Mouse (Mus musculus): ENCODE data around the gene Epha6. TPM values are rescaled to one million over a fixed set of nuclear protein-coding genes. Genes with fewer than 3 reads are reported as not detected.
A peak's percentile ranks its signal among the peaks of the same experiment; 100 is the strongest.

The Epha6 gene
- polyA plus RNA-seq, 1 experiment from 2014 or later: 2.1 TPM

DNA sequence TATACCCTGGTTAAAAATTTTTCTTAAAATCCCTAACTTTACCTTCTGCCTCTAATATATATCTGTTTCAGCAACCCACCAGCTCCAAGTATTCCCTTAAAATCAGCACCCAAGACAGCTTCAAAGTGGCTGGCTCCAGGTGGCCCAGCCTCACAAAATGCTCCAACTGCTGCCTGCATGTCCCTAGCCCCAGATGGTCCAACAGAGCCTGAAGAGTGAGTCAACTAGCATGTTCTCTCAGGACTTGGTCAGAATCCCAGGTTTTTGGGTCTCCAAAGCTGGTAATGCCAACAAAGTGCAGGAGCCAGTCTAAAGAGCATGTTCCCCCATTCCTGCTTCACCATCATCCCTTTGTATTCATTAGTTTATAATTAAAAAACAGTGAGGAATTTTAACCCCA is 129.6 kb downstream of the Epha6 start:
- no peaks in the 10 kb centered on the region for H3K36me3 ChIP-seq (ENCODE audit: poor library complexity, severe bottlenecking)
- H3K4me3 ChIP-seq: no peak overlapping the region
- no peaks in the 10 kb centered on the region for H3K9me3 ChIP-seq (replicated peaks)
- no peak overlapping the region for H3K9ac ChIP-seq
- H3K4me1 ChIP-seq: no peaks in the 10 kb centered on the region
- H3K4me2 ChIP-seq: no peak overlapping the region
- no peaks in the 10 kb centered on the region for H3K27me3 ChIP-seq
- H3K27ac ChIP-seq: no peak overlapping the region
- no peak for ATAC-seq

DNA sequence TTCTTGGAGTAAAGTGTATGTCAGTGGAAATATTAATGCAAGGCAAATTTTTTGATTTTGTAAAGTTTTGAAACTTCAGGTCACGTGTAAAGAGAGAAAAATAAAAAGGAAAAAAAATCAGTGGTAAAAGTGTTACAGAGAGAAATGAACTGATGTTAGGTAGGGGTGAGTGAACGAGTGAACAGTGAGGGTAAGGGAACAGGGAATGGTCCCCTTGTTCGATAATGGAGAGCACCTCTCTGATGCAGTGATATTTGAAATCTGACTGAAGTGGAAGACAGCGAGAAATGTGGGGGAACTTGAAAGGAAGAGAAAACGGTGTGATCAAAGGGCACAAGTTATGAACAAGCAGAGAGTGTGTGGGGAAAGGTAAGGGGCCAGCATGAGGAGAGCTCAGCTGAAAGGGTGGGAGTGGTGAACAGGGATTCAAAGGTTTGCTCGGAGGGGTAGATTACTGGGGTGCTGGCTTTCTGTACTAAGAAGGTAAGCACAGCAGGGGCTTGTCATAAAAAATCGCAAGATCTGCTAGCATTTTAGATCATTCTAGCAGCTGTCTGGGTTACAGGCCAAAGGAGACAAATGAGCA is 137.0 kb downstream of the Epha6 start:
- peak; percentile 83; the same call in 1 of the 2 replicates for ATAC-seq
- no peaks in the 10 kb centered on the region for H3K9me3 ChIP-seq (replicated peaks)

GRCm38 (mm10) chr16:60435283-60435682 is 170.0 kb downstream of the Epha6 start:
- no peaks in the 10 kb centered on the region for H3K27me3 ChIP-seq
- no peak overlapping the region for H3K4me2 ChIP-seq
- H3K4me3 ChIP-seq: no peak overlapping the region
- H3K9ac ChIP-seq: no peak overlapping the region
- H3K36me3 ChIP-seq (ENCODE audit: poor library complexity, severe bottlenecking): no peaks in the 10 kb centered on the region
- ATAC-seq: 0 out of 2 replicates have a peak, but pooled peaks have one; percentile 33
- 80% methylated on average over 1 of the region's 1 CpGs for WGBS
- no peaks in the 10 kb centered on the region for H3K9me3 ChIP-seq (replicated peaks)
- no peaks in the 10 kb centered on the region for H3K4me1 ChIP-seq
- H3K27ac ChIP-seq: no peak overlapping the region

More for the DNA sequence above, 137.0 kb downstream of the Epha6 start:
- H3K4me1 ChIP-seq: no peaks in the 10 kb centered on the region
- H3K36me3 ChIP-seq (ENCODE audit: poor library complexity, severe bottlenecking): no peaks in the 10 kb centered on the region
- 71% methylated on average over 7 of the region's 7 CpGs for WGBS
- H3K27me3 ChIP-seq: no peaks in the 10 kb centered on the region
- no peak overlapping the region for H3K4me2 ChIP-seq
- no peak overlapping the region for H3K9ac ChIP-seq
- H3K27ac ChIP-seq: no peak overlapping the region
- H3K4me3 ChIP-seq: no peak overlapping the region

GRCm38 (mm10) chr16:60434241-60434640 is 171.1 kb downstream of the Epha6 start:
- WGBS: 50% methylated on average over 1 of the region's 1 CpGs
- Histone ChIP-seq H3K4me3 (no peak overlapping the region), H3K9ac (no peak overlapping the region), H3K27ac (no peak overlapping the region), H3K4me1 (no peaks in the 10 kb centered on the region), H3K27me3 (no peaks in the 10 kb centered on the region), H3K9me3 (replicated peaks) (no peaks in the 10 kb centered on the region), H3K36me3 (ENCODE audit: poor library complexity, severe bottlenecking) (no peaks in the 10 kb centered on the region), H3K4me2 (no peak overlapping the region)
- ATAC-seq: no peak

DNA sequence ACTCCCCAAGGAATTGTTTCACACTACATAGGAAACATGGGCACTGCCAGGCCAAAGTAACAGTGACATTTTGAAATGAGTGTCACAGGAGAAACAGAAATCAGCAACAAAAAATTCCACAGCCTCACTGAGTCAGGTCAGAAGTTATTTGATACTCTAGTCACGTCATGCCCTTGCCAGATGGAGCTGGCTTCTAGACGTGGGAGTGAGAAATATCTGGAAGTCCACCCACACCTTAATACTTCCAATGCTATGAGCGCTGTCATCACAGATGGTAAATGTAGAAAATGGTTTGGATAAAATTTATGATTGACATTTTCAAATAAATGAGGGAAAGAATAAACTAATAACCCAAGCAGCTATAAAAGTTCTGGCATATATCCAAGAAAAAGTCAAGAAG is 210.0 kb downstream of the Epha6 start:
- no peaks in the 10 kb centered on the region for H3K4me1 ChIP-seq
- no peak overlapping the region for H3K4me2 ChIP-seq
- no peaks in the 10 kb centered on the region for H3K9me3 ChIP-seq (replicated peaks)
- H3K27ac ChIP-seq: no peak overlapping the region
- H3K27me3 ChIP-seq: no peaks in the 10 kb centered on the region
- WGBS: 70% methylated on average over 3 of the region's 3 CpGs
- no peaks in the 10 kb centered on the region for H3K36me3 ChIP-seq (ENCODE audit: poor library complexity, severe bottlenecking)
- H3K9ac ChIP-seq: no peak overlapping the region
- peak; percentile 59; the same call in 1 of the 2 replicates for ATAC-seq
- no peak overlapping the region for H3K4me3 ChIP-seq

GRCm38 (mm10) chr16:60392961-60393360 is 212.4 kb downstream of the Epha6 start:
- Histone ChIP-seq H3K9me3 (replicated peaks) (no peaks in the 10 kb centered on the region), H3K4me1 (no peaks in the 10 kb centered on the region), H3K4me3 (no peak overlapping the region), H3K36me3 (ENCODE audit: poor library complexity, severe bottlenecking) (no peaks in the 10 kb centered on the region), H3K27me3 (no peaks in the 10 kb centered on the region), H3K9ac (no peak overlapping the region), H3K4me2 (no peak overlapping the region), H3K27ac (no peak overlapping the region)
- ATAC-seq: no peak

DNA sequence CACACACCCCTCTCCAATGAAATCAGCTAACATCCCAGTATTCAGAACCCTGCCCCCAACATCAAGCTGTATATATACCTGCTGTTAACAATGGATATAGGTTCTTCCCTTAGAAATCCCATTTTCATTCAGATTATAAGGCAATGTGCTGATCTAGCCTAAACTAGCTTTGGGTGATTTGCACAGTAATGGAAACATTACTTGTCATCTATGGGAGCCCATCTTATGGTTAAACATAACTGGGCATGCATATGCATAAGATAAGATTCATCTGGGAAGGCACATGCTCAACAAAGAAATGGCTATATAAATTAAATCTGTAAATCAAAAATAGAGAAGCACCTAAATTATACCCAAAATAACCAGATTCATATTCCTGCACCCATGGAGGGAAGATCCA is 230.2 kb downstream of the Epha6 start:
- Histone ChIP-seq H3K4me3 (no peak overlapping the region), H3K4me1 (no peaks in the 10 kb centered on the region), H3K4me2 (no peak overlapping the region), H3K9ac (no peak overlapping the region), H3K36me3 (ENCODE audit: poor library complexity, severe bottlenecking) (no peaks in the 10 kb centered on the region), H3K27ac (no peak overlapping the region), H3K27me3 (no peaks in the 10 kb centered on the region), H3K9me3 (replicated peaks) (no peaks in the 10 kb centered on the region)
- no peak for ATAC-seq

DNA sequence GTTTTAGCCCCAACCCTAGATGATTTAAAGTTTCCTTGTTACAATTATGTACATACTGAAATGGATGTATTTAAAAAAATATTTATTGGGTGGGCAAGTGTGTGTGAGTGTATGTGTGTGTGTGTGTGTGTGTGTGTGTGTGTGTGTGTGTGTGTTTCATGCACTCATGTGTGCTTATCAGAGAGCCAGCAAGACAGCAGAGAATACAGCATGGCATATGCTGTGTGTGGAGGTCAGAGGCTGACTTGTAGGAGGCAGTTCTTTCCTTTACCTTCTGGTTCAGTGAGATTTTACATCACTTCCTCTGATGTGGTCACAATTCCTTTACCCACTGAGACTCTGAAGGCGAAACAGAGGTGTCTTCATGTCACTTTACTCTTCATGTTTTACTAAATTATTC is 321.4 kb downstream of the Epha6 start:
- H3K27me3 ChIP-seq: no peaks in the 10 kb centered on the region
- no peaks in the 10 kb centered on the region for H3K36me3 ChIP-seq (ENCODE audit: poor library complexity, severe bottlenecking)
- H3K27ac ChIP-seq: no peak overlapping the region
- no peak overlapping the region for H3K4me3 ChIP-seq
- ATAC-seq: no peak
- WGBS: 87% methylated on average over 1 of the region's 1 CpGs
- H3K9ac ChIP-seq: no peak overlapping the region
- H3K4me2 ChIP-seq: no peak overlapping the region
- no peaks in the 10 kb centered on the region for H3K9me3 ChIP-seq (replicated peaks)
- H3K4me1 ChIP-seq: no peaks in the 10 kb centered on the region

DNA sequence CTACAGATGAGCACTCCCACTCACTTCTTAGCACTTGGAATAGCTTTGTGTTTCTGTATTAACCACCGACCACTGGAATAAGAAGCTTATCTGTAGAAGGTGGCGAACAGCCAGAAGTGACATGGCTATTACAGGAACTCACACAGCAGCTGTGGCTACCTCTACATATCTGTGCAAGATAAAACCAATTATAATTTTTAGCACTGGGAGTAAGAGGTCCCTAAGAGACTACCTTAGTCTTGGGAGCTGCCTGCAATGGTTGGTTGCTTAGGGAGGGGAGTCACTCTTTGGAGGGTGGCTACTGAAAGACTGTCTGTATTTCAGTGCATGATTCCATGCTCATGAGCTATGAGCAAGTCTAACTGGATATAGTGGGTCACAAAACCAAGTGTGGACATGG is 331.2 kb downstream of the Epha6 start:
- no peak overlapping the region for H3K4me3 ChIP-seq
- H3K36me3 ChIP-seq (ENCODE audit: poor library complexity, severe bottlenecking): no peaks in the 10 kb centered on the region
- H3K9me3 ChIP-seq (replicated peaks): no peaks in the 10 kb centered on the region
- WGBS: 93% methylated on average over 2 of the region's 2 CpGs
- no peak overlapping the region for H3K4me2 ChIP-seq
- ATAC-seq: no peak
- no peak overlapping the region for H3K27ac ChIP-seq
- H3K9ac ChIP-seq: no peak overlapping the region
- no peaks in the 10 kb centered on the region for H3K27me3 ChIP-seq
- no peaks in the 10 kb centered on the region for H3K4me1 ChIP-seq

- Histone ChIP-seq H3K36me3 (ENCODE audit: poor library complexity, severe bottlenecking) (no peaks in the 10 kb centered on the region), H3K27ac (no peak overlapping the region), H3K9ac (no peak overlapping the region), H3K4me1 (no peaks in the 10 kb centered on the region), H3K27me3 (no peaks in the 10 kb centered on the region), H3K4me3 (no peak overlapping the region), H3K4me2 (no peak overlapping the region), H3K9me3 (replicated peaks) (no peaks in the 10 kb centered on the region)
- 68% methylated on average over 9 of the region's 9 CpGs for WGBS
- ATAC-seq: peak; percentile 86
Measured at GRCm38 (mm10) chr16:60266367-60267351, 338.7 kb downstream of the Epha6 start.

GRCm38 (mm10) chr16:60264719-60265508 is 340.4 kb downstream of the Epha6 start:
- Histone ChIP-seq H3K36me3 (ENCODE audit: poor library complexity, severe bottlenecking) (no peaks in the 10 kb centered on the region), H3K4me3 (no peak overlapping the region), H3K9me3 (replicated peaks) (no peaks in the 10 kb centered on the region), H3K4me1 (no peaks in the 10 kb centered on the region), H3K27me3 (no peaks in the 10 kb centered on the region), H3K4me2 (no peak overlapping the region), H3K27ac (no peak overlapping the region), H3K9ac (no peak overlapping the region)
- WGBS: 74% methylated on average over 6 of the region's 6 CpGs
- no peak for ATAC-seq

- H3K9ac ChIP-seq: no peak overlapping the region
- H3K4me2 ChIP-seq: no peak overlapping the region
- ATAC-seq: no peak
- H3K27ac ChIP-seq: no peak overlapping the region
- WGBS: 82% methylated on average over 7 of the region's 7 CpGs
- no peaks in the 10 kb centered on the region for H3K4me1 ChIP-seq
- H3K4me3 ChIP-seq: no peak overlapping the region
- no peaks in the 10 kb centered on the region for H3K27me3 ChIP-seq
- no peaks in the 10 kb centered on the region for H3K36me3 ChIP-seq (ENCODE audit: poor library complexity, severe bottlenecking)
- no peaks in the 10 kb centered on the region for H3K9me3 ChIP-seq (replicated peaks)
Measured at GRCm38 (mm10) chr16:60258151-60258635, 347.1 kb downstream of the Epha6 start.

Measured in forebrain, embryonic 13.5 days (tissue).